Mouse (Mus musculus): ENCODE data around the gene Slc9a2. TPM values are rescaled to one million over a fixed set of nuclear protein-coding genes. Genes with fewer than 3 reads are reported as not detected.
A peak's percentile ranks its signal among the peaks of the same experiment; 100 is the strongest.

Slc9a2 gene
- polyA plus RNA-seq, 1 experiment from 2014 or later, result not detected

- H3K4me2 ChIP-seq, result no peak overlapping the region
- ATAC-seq (ENCODE audit: insufficient read depth), result no peak
- H3K9me3 ChIP-seq (ENCODE audit: low read depth, low read length), result no peaks in the 10 kb centered on the region
- H3K4me1 ChIP-seq (ENCODE audit: insufficient read depth), result no peaks in the 10 kb centered on the region
- WGBS, result 89% methylated on average over 4 of the region's 4 CpGs
- H3K27ac ChIP-seq (ENCODE audit: low read depth), result no peak overlapping the region
- no peaks in the 10 kb centered on the region for H3K36me3 ChIP-seq (ENCODE audit: insufficient read depth)
- H3K27me3 ChIP-seq (ENCODE audit: insufficient read depth, low read length), result no peaks in the 10 kb centered on the region
- no peak for TF ChIP-seq CTCF (IDR thresholded peaks at IDR 0.05; ENCODE audit: low read depth)
- no peak for DNase-seq
- no peak overlapping the region for H3K4me3 ChIP-seq (ENCODE audit: low read depth, low read length)
- no peak overlapping the region for H3K9ac ChIP-seq
Observed at GRCm38 (mm10) chr1:40671490-40671889, 8.9 kb upstream of the Slc9a2 start.

GRCm38 (mm10) chr1:40677306-40677705, 3.1 kb upstream of the Slc9a2 start:
- 33% methylated on average over 5 of the region's 5 CpGs for WGBS
- Histone ChIP-seq H3K4me2 (no peak overlapping the region), H3K27ac (ENCODE audit: low read depth) (no peak overlapping the region), H3K4me1 (ENCODE audit: insufficient read depth) (no peaks in the 10 kb centered on the region), H3K9me3 (ENCODE audit: low read depth, low read length) (no peaks in the 10 kb centered on the region), H3K9ac (no peak overlapping the region), H3K4me3 (ENCODE audit: low read depth, low read length) (no peak overlapping the region), H3K36me3 (ENCODE audit: insufficient read depth) (no peaks in the 10 kb centered on the region), H3K27me3 (ENCODE audit: insufficient read depth, low read length) (peaks cover 42% of the 10 kb centered on the region)
- DNase-seq (peak; percentile 14), ATAC-seq (ENCODE audit: insufficient read depth) (no peak)
- TF ChIP-seq CTCF (IDR thresholded peaks at IDR 0.05; ENCODE audit: low read depth), result no peak

- Histone ChIP-seq H3K4me1 (ENCODE audit: insufficient read depth) (no peaks in the 10 kb centered on the region), H3K27ac (ENCODE audit: low read depth) (no peak overlapping the region), H3K4me3 (ENCODE audit: low read depth, low read length) (peak overlapping the region; percentile 56), H3K4me2 (peak overlapping the region; percentile 96), H3K9me3 (ENCODE audit: low read depth, low read length) (no peaks in the 10 kb centered on the region), H3K27me3 (ENCODE audit: insufficient read depth, low read length) (peaks cover 55% of the 10 kb centered on the region), H3K9ac (peak overlapping the region; percentile 40; the same call in 1 of the 2 replicates), H3K36me3 (ENCODE audit: insufficient read depth) (no peaks in the 10 kb centered on the region)
- TF ChIP-seq CTCF (IDR thresholded peaks at IDR 0.05; ENCODE audit: low read depth), result no peak
- WGBS, result under 1% methylated on average over 89 of the region's 90 CpGs
- DNase-seq (peak; percentile 26), ATAC-seq (ENCODE audit: insufficient read depth) (peak; percentile 72)
Observed at GRCm38 (mm10) chr1:40680868-40681698, 709 bp downstream of the Slc9a2 start.

GRCm38 (mm10) chr1:40681699-40682510, 1.5 kb downstream of the Slc9a2 start:
- Histone ChIP-seq H3K36me3 (ENCODE audit: insufficient read depth) (no peaks in the 10 kb centered on the region), H3K4me2 (peak overlapping the region; percentile 96), H3K4me3 (ENCODE audit: low read depth, low read length) (peak overlapping the region; percentile 56), H3K27ac (ENCODE audit: low read depth) (no peak overlapping the region), H3K4me1 (ENCODE audit: insufficient read depth) (no peaks in the 10 kb centered on the region), H3K9ac (peak overlapping the region; percentile 40; the same call in 1 of the 2 replicates), H3K9me3 (ENCODE audit: low read depth, low read length) (no peaks in the 10 kb centered on the region), H3K27me3 (ENCODE audit: insufficient read depth, low read length) (peaks cover 55% of the 10 kb centered on the region)
- peak; percentile 38 for DNase-seq
- peak; percentile 20; the same call in 1 of the 2 replicates for ATAC-seq (ENCODE audit: insufficient read depth)
- 4% methylated on average over 40 of the region's 44 CpGs for WGBS
- no peak for TF ChIP-seq CTCF (IDR thresholded peaks at IDR 0.05; ENCODE audit: low read depth)

GRCm38 (mm10) chr1:40694296-40694695, 13.9 kb downstream of the Slc9a2 start:
- TF ChIP-seq CTCF (IDR thresholded peaks at IDR 0.05; ENCODE audit: low read depth), result no peak
- Histone ChIP-seq H3K9me3 (ENCODE audit: low read depth, low read length) (no peaks in the 10 kb centered on the region), H3K9ac (no peak overlapping the region)

GRCm38 (mm10) chr1:40696436-40696835, 16.1 kb downstream of the Slc9a2 start:
- H3K36me3 ChIP-seq (ENCODE audit: insufficient read depth), result no peaks in the 10 kb centered on the region
- no peaks in the 10 kb centered on the region for H3K27me3 ChIP-seq (ENCODE audit: insufficient read depth, low read length)
- no peak overlapping the region for H3K27ac ChIP-seq (ENCODE audit: low read depth)
- H3K4me3 ChIP-seq (ENCODE audit: low read depth, low read length), result no peak overlapping the region
- no peak for TF ChIP-seq CTCF (IDR thresholded peaks at IDR 0.05; ENCODE audit: low read depth)
- H3K4me1 ChIP-seq (ENCODE audit: insufficient read depth), result no peaks in the 10 kb centered on the region
- no peaks in the 10 kb centered on the region for H3K9me3 ChIP-seq (ENCODE audit: low read depth, low read length)
- H3K4me2 ChIP-seq, result no peak overlapping the region
- no peak for DNase-seq
- ATAC-seq (ENCODE audit: insufficient read depth), result no peak
- no peak overlapping the region for H3K9ac ChIP-seq
- WGBS, result 71% methylated on average over 3 of the region's 3 CpGs

More at GRCm38 (mm10) chr1:40694296-40694695, 13.9 kb downstream of the Slc9a2 start:
- no peak for DNase-seq
- H3K4me2 ChIP-seq, result no peak overlapping the region
- no peaks in the 10 kb centered on the region for H3K4me1 ChIP-seq (ENCODE audit: insufficient read depth)
- 79% methylated on average over 13 of the region's 13 CpGs for WGBS
- H3K4me3 ChIP-seq (ENCODE audit: low read depth, low read length), result no peak overlapping the region
- ATAC-seq (ENCODE audit: insufficient read depth), result no peak
- H3K36me3 ChIP-seq (ENCODE audit: insufficient read depth), result no peaks in the 10 kb centered on the region
- H3K27ac ChIP-seq (ENCODE audit: low read depth), result no peak overlapping the region
- H3K27me3 ChIP-seq (ENCODE audit: insufficient read depth, low read length), result no peaks in the 10 kb centered on the region

- H3K4me2 ChIP-seq, result no peak overlapping the region
- H3K9ac ChIP-seq, result no peak overlapping the region
- no peak for TF ChIP-seq CTCF (IDR thresholded peaks at IDR 0.05; ENCODE audit: low read depth)
- WGBS, result 84% methylated on average over 4 of the region's 4 CpGs
- DNase-seq (no peak), ATAC-seq (ENCODE audit: insufficient read depth) (no peak)
- H3K9me3 ChIP-seq (ENCODE audit: low read depth, low read length), result no peaks in the 10 kb centered on the region
- no peak overlapping the region for H3K4me3 ChIP-seq (ENCODE audit: low read depth, low read length)
- H3K4me1 ChIP-seq (ENCODE audit: insufficient read depth), result no peaks in the 10 kb centered on the region
- H3K36me3 ChIP-seq (ENCODE audit: insufficient read depth), result no peaks in the 10 kb centered on the region
- H3K27me3 ChIP-seq (ENCODE audit: insufficient read depth, low read length), result no peaks in the 10 kb centered on the region
- H3K27ac ChIP-seq (ENCODE audit: low read depth), result no peak overlapping the region
Observed at GRCm38 (mm10) chr1:40705099-40705498, 24.7 kb downstream of the Slc9a2 start.
